Mouse (Mus musculus): ENCODE data around the gene Trim54. TPM values are rescaled to one million over a fixed set of nuclear protein-coding genes. Genes with fewer than 3 reads are reported as not detected.

Trim54 gene
- 7.0 and 9.3 TPM in 2 replicates for polyA plus RNA-seq (2014; fragmentation: Nextera tagmentation; extraction: Ambion mirVana)

GRCm38 (mm10) chr5:31116354-31116753 is at the start of gene Trim54:
Gene Trim54, plus strand, starts transcription at chr5:31116712.
- no peaks in the 10 kb centered on the region for H3K27me3 ChIP-seq (ENCODE audit: control insufficient read depth, insufficient read depth, low read length)
- no peak; the same call in 1 of the 2 replicates for ATAC-seq (ENCODE audit: insufficient number of reproducible peaks, insufficient read depth, low FRiP score, low read depth)
- H3K9me3 ChIP-seq (ENCODE audit: control insufficient read depth, low read length), result no peaks in the 10 kb centered on the region
- H3K4me1 ChIP-seq (ENCODE audit: control insufficient read depth in 2 of 2, insufficient read depth in 2 of 2, low read length in 2 of 2), result peaks cover 4 to 6% of the 10 kb centered on the region in 2 experiments
- 7% methylated on average over 3 of the region's 3 CpGs for WGBS
- peak within 1 kb of the TSS; percentile 36 to 39 for H3K4me3 ChIP-seq (ENCODE audit: control insufficient read depth in 1 of 2, insufficient read depth in 1 of 2, low read depth in 1 of 2, low read length in 2 of 2)
- H3K27ac ChIP-seq (replicated peaks in 1 of 2; ENCODE audit: control insufficient read depth in 1 of 2, insufficient read depth in 1 of 2, low read depth in 2 of 2, low read length in 2 of 2), result peak within 1 kb of the TSS; percentile 12 to 68; a peak in 3 of 4 replicates
- no peaks in the 10 kb centered on the region for H3K36me3 ChIP-seq (ENCODE audit: control insufficient read depth, insufficient read depth, low read length)
- H3K4me2 ChIP-seq (ENCODE audit: low read length), result peak within 1 kb of the TSS; percentile 64
- peak within 1 kb of the TSS; percentile 59 for H3K9ac ChIP-seq (ENCODE audit: low read length)

GRCm38 (mm10) chr5:31069810-31070209 is 46.7 kb upstream of the Trim54 start:
- Histone ChIP-seq H3K4me2 (ENCODE audit: low read length) (no peak overlapping the region), H3K4me1 (ENCODE audit: control insufficient read depth in 2 of 2, insufficient read depth in 2 of 2, low read length in 2 of 2) (no peaks in the 10 kb centered on the region), H3K4me3 (ENCODE audit: control insufficient read depth in 1 of 2, insufficient read depth in 1 of 2, low read depth in 1 of 2, low read length in 2 of 2) (no peak overlapping the region), H3K9me3 (ENCODE audit: control insufficient read depth, low read length) (no peaks in the 10 kb centered on the region), H3K9ac (ENCODE audit: low read length) (no peak overlapping the region), H3K27ac (replicated peaks in 1 of 2; ENCODE audit: control insufficient read depth in 1 of 2, insufficient read depth in 1 of 2, low read depth in 2 of 2, low read length in 2 of 2) (no peak overlapping the region), H3K36me3 (ENCODE audit: control insufficient read depth, insufficient read depth, low read length) (peaks cover 96% of the 10 kb centered on the region), H3K27me3 (ENCODE audit: control insufficient read depth, insufficient read depth, low read length) (no peaks in the 10 kb centered on the region)
- ATAC-seq (ENCODE audit: insufficient number of reproducible peaks, insufficient read depth, low FRiP score, low read depth), result no peak
- 92% methylated on average over 3 of the region's 3 CpGs for WGBS

- Histone ChIP-seq H3K9ac (ENCODE audit: low read length) (no peak overlapping the region), H3K4me2 (ENCODE audit: low read length) (no peak overlapping the region), H3K36me3 (ENCODE audit: control insufficient read depth, insufficient read depth, low read length) (peaks cover 99% of the 10 kb centered on the region), H3K27me3 (ENCODE audit: control insufficient read depth, insufficient read depth, low read length) (no peaks in the 10 kb centered on the region), H3K4me1 (ENCODE audit: control insufficient read depth in 2 of 2, insufficient read depth in 2 of 2, low read length in 2 of 2) (no peaks in the 10 kb centered on the region), H3K4me3 (ENCODE audit: control insufficient read depth in 1 of 2, insufficient read depth in 1 of 2, low read depth in 1 of 2, low read length in 2 of 2) (no peak overlapping the region), H3K9me3 (ENCODE audit: control insufficient read depth, low read length) (no peaks in the 10 kb centered on the region), H3K27ac (replicated peaks in 1 of 2; ENCODE audit: control insufficient read depth in 1 of 2, insufficient read depth in 1 of 2, low read depth in 2 of 2, low read length in 2 of 2) (no peak overlapping the region)
- no peak for ATAC-seq (ENCODE audit: insufficient number of reproducible peaks, insufficient read depth, low FRiP score, low read depth)
- 74% methylated on average over 2 of the region's 2 CpGs for WGBS
These were observed 45.5 kb upstream of the Trim54 start for GRCm38 (mm10) chr5:31071059-31071458.

- ATAC-seq (ENCODE audit: insufficient number of reproducible peaks, insufficient read depth, low FRiP score, low read depth), result no peak
- H3K9ac ChIP-seq (ENCODE audit: low read length), result no peak overlapping the region
- 91% methylated on average over 11 of the region's 11 CpGs for WGBS
- H3K27ac ChIP-seq (replicated peaks in 1 of 2; ENCODE audit: control insufficient read depth in 1 of 2, insufficient read depth in 1 of 2, low read depth in 2 of 2, low read length in 2 of 2), result no peak overlapping the region
- peaks cover 99% of the 10 kb centered on the region for H3K36me3 ChIP-seq (ENCODE audit: control insufficient read depth, insufficient read depth, low read length)
- H3K4me3 ChIP-seq (ENCODE audit: control insufficient read depth in 1 of 2, insufficient read depth in 1 of 2, low read depth in 1 of 2, low read length in 2 of 2), result no peak overlapping the region
- H3K27me3 ChIP-seq (ENCODE audit: control insufficient read depth, insufficient read depth, low read length), result no peaks in the 10 kb centered on the region
- no peaks in the 10 kb centered on the region for H3K4me1 ChIP-seq (ENCODE audit: control insufficient read depth in 2 of 2, insufficient read depth in 2 of 2, low read length in 2 of 2)
- no peaks in the 10 kb centered on the region for H3K9me3 ChIP-seq (ENCODE audit: control insufficient read depth, low read length)
- no peak overlapping the region for H3K4me2 ChIP-seq (ENCODE audit: low read length)
These were observed 44.7 kb upstream of the Trim54 start for GRCm38 (mm10) chr5:31071821-31072220.

- Histone ChIP-seq H3K4me2 (ENCODE audit: low read length) (no peak overlapping the region), H3K27me3 (ENCODE audit: control insufficient read depth, insufficient read depth, low read length) (no peaks in the 10 kb centered on the region), H3K9me3 (ENCODE audit: control insufficient read depth, low read length) (no peaks in the 10 kb centered on the region), H3K4me3 (ENCODE audit: control insufficient read depth in 1 of 2, insufficient read depth in 1 of 2, low read depth in 1 of 2, low read length in 2 of 2) (no peak overlapping the region), H3K27ac (replicated peaks in 1 of 2; ENCODE audit: control insufficient read depth in 1 of 2, insufficient read depth in 1 of 2, low read depth in 2 of 2, low read length in 2 of 2) (no peak overlapping the region), H3K9ac (ENCODE audit: low read length) (no peak overlapping the region), H3K36me3 (ENCODE audit: control insufficient read depth, insufficient read depth, low read length) (peaks cover 99% of the 10 kb centered on the region), H3K4me1 (ENCODE audit: control insufficient read depth in 2 of 2, insufficient read depth in 2 of 2, low read length in 2 of 2) (no peaks in the 10 kb centered on the region)
- ATAC-seq (ENCODE audit: insufficient number of reproducible peaks, insufficient read depth, low FRiP score, low read depth), result no peak
- 91% methylated on average over 12 of the region's 12 CpGs for WGBS
These were observed 43.3 kb upstream of the Trim54 start for GRCm38 (mm10) chr5:31073176-31073575.

GRCm38 (mm10) chr5:31076346-31076745 is 40.2 kb upstream of the Trim54 start:
- H3K4me2 ChIP-seq (ENCODE audit: low read length), result no peak overlapping the region
- H3K9me3 ChIP-seq (ENCODE audit: control insufficient read depth, low read length), result no peaks in the 10 kb centered on the region
- ATAC-seq (ENCODE audit: insufficient number of reproducible peaks, insufficient read depth, low FRiP score, low read depth), result no peak
- WGBS, result 79% methylated on average over 13 of the region's 13 CpGs
- H3K36me3 ChIP-seq (ENCODE audit: control insufficient read depth, insufficient read depth, low read length), result peaks cover 78% of the 10 kb centered on the region
- no peak overlapping the region for H3K27ac ChIP-seq (replicated peaks in 1 of 2; ENCODE audit: control insufficient read depth in 1 of 2, insufficient read depth in 1 of 2, low read depth in 2 of 2, low read length in 2 of 2)
- no peaks in the 10 kb centered on the region; a peak in 1 of 4 replicates for H3K4me1 ChIP-seq (ENCODE audit: control insufficient read depth in 2 of 2, insufficient read depth in 2 of 2, low read length in 2 of 2)
- H3K4me3 ChIP-seq (ENCODE audit: control insufficient read depth in 1 of 2, insufficient read depth in 1 of 2, low read depth in 1 of 2, low read length in 2 of 2), result no peak overlapping the region
- H3K27me3 ChIP-seq (ENCODE audit: control insufficient read depth, insufficient read depth, low read length), result no peaks in the 10 kb centered on the region
- H3K9ac ChIP-seq (ENCODE audit: low read length), result no peak overlapping the region

GRCm38 (mm10) chr5:31080059-31080794 is 36.3 kb upstream of the Trim54 start:
- WGBS, result 66% methylated on average over 13 of the region's 13 CpGs
- H3K4me3 ChIP-seq (ENCODE audit: control insufficient read depth in 1 of 2, insufficient read depth in 1 of 2, low read depth in 1 of 2, low read length in 2 of 2), result no peak overlapping the region
- no peak for ATAC-seq (ENCODE audit: insufficient number of reproducible peaks, insufficient read depth, low FRiP score, low read depth)

More at GRCm38 (mm10) chr5:31080059-31080794, 36.3 kb upstream of the Trim54 start:
- Histone ChIP-seq H3K9ac (ENCODE audit: low read length) (no peak overlapping the region), H3K9me3 (ENCODE audit: control insufficient read depth, low read length) (no peaks in the 10 kb centered on the region), H3K27me3 (ENCODE audit: control insufficient read depth, insufficient read depth, low read length) (no peaks in the 10 kb centered on the region), H3K27ac (replicated peaks in 1 of 2; ENCODE audit: control insufficient read depth in 1 of 2, insufficient read depth in 1 of 2, low read depth in 2 of 2, low read length in 2 of 2) (0 out of 4 replicates have a peak overlapping the region, but pooled peaks of 1 of the 2 experiments have one; percentile 26), H3K36me3 (ENCODE audit: control insufficient read depth, insufficient read depth, low read length) (peaks cover 40% of the 10 kb centered on the region), H3K4me2 (ENCODE audit: low read length) (no peak overlapping the region), H3K4me1 (ENCODE audit: control insufficient read depth in 2 of 2, insufficient read depth in 2 of 2, low read length in 2 of 2) (peaks cover 17 to 28% of the 10 kb centered on the region in 2 experiments)
